Mouse (Mus musculus) lung, adult 2 months (tissue): ENCODE data around the gene Syt15.

Experiments
- CTCF ChIP-seq: fragments of 200-500 bp; IDR thresholded peaks from 2 replicates; pipeline ENCODE4 v1.5.1; 2011; ENCODE audit warnings: mild to moderate bottlenecking, low read length, control low read depth; ENCODE audit not compliant: insufficient read depth
- POLR2A ChIP-seq: fragments of 200-500 bp; IDR thresholded peaks from 2 replicates; pipeline ENCODE4 v1.6.1; 2011; ENCODE audit warnings: low read depth, mild to moderate bottlenecking, control low read depth, low read length, borderline replicate concordance; ENCODE audit errors: extremely low read depth

GRCm38 (mm10) chr14:34179351-34179750 is 40.0 kb upstream of the Syt15 start:
- TF ChIP-seq POLR2A (no peak), CTCF (no peak)
